Mouse (Mus musculus): ENCODE results near the gene Fbl. TPM values are rescaled to one million over a fixed set of nuclear protein-coding genes. Genes with fewer than 3 reads are reported as not detected.

Gene Fbl
- polyA plus RNA-seq, 1 experiment from 2014 or later = 52.5 TPM

- no peaks in the 10 kb centered on the region for H3K27me3 ChIP-seq (replicated peaks; ENCODE audit: control insufficient read depth, insufficient read depth, low read length)
- WGBS = 83% methylated on average over 3 of the region's 3 CpGs
- no peak overlapping the region for H3K4me2 ChIP-seq (ENCODE audit: low read length)
- no peaks in the 10 kb centered on the region for H3K9me3 ChIP-seq (ENCODE audit: control insufficient read depth, low read length)
- H3K9ac ChIP-seq (ENCODE audit: low read length) = no peak overlapping the region
- DNase-seq (ENCODE audit: low spot score) (no peak), ATAC-seq (replicated peaks; ENCODE audit: low FRiP score, low TSS enrichment, low read depth) (no peak)
- no peaks in the 10 kb centered on the region for H3K4me1 ChIP-seq (replicated peaks; ENCODE audit: control insufficient read depth, insufficient read depth, low read length)
- no peak overlapping the region for H3K4me3 ChIP-seq (ENCODE audit: low read depth, low read length)
- no peaks in the 10 kb centered on the region for H3K36me3 ChIP-seq (ENCODE audit: control insufficient read depth, insufficient read depth, low read length)
- H3K27ac ChIP-seq (ENCODE audit: low read depth) = no peak overlapping the region
Observed at GRCm38 (mm10) chr7:28159893-28160292, 9.6 kb upstream of the Fbl start.

GRCm38 (mm10) chr7:28161163-28161749 lies 8.3 kb upstream of the Fbl start:
- no peak overlapping the region for H3K9ac ChIP-seq (ENCODE audit: low read length)
- H3K27ac ChIP-seq (ENCODE audit: low read depth) = no peak overlapping the region
- no peaks in the 10 kb centered on the region for H3K4me1 ChIP-seq (replicated peaks; ENCODE audit: control insufficient read depth, insufficient read depth, low read length)
- no peaks in the 10 kb centered on the region for H3K36me3 ChIP-seq (ENCODE audit: control insufficient read depth, insufficient read depth, low read length)
- H3K4me3 ChIP-seq (ENCODE audit: low read depth, low read length) = no peak overlapping the region
- no peak overlapping the region for H3K4me2 ChIP-seq (ENCODE audit: low read length)
- H3K27me3 ChIP-seq (replicated peaks; ENCODE audit: control insufficient read depth, insufficient read depth, low read length) = no peaks in the 10 kb centered on the region
- DNase-seq (ENCODE audit: low spot score) = no peak
- H3K9me3 ChIP-seq (ENCODE audit: control insufficient read depth, low read length) = no peaks in the 10 kb centered on the region
- ATAC-seq (replicated peaks; ENCODE audit: low FRiP score, low TSS enrichment, low read depth) = no peak; the same call in 1 of the 2 replicates
- WGBS = 46% methylated on average over 9 of the region's 9 CpGs

DNA sequence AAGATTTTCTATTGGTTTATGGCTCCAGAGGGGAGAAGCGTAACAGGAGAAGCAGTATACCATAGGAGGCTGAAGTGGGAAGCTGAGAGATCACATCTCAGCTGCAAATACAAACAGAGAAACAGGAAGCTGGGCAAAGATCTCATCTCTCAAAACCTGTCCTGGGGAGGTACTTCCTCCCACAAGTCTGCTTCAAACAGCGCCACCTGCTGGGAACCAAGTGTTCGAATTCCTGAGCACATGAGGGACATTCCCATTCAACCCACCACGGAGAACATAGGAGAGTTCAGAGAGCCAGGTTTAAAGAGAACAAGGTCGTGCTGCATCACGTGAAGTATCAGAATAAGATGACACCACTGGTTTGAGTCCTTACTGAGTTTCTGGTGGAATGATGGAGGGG lies 4.1 kb upstream of the Fbl start:
- peaks cover 8% of the 10 kb centered on the region for H3K4me1 ChIP-seq (replicated peaks; ENCODE audit: control insufficient read depth, insufficient read depth, low read length)
- ATAC-seq (replicated peaks; ENCODE audit: low FRiP score, low TSS enrichment, low read depth) = no peak
- no peaks in the 10 kb centered on the region for H3K9me3 ChIP-seq (ENCODE audit: control insufficient read depth, low read length)
- no peak overlapping the region for H3K27ac ChIP-seq (ENCODE audit: low read depth)
- H3K4me2 ChIP-seq (ENCODE audit: low read length) = no peak overlapping the region
- no peaks in the 10 kb centered on the region for H3K36me3 ChIP-seq (ENCODE audit: control insufficient read depth, insufficient read depth, low read length)
- no peak overlapping the region for H3K9ac ChIP-seq (ENCODE audit: low read length)
- DNase-seq (ENCODE audit: low spot score) = no peak
- H3K4me3 ChIP-seq (ENCODE audit: low read depth, low read length) = no peak overlapping the region
- no peaks in the 10 kb centered on the region for H3K27me3 ChIP-seq (replicated peaks; ENCODE audit: control insufficient read depth, insufficient read depth, low read length)
- 77% methylated on average over 6 of the region's 6 CpGs for WGBS

GRCm38 (mm10) chr7:28168320-28169115 lies 992 bp upstream of the Fbl start:
- peak overlapping the region; percentile 86 for H3K4me3 ChIP-seq (ENCODE audit: low read depth, low read length)
- 11% methylated on average over 9 of the region's 9 CpGs for WGBS
- peak overlapping the region; percentile 93 for H3K4me2 ChIP-seq (ENCODE audit: low read length)
- no peaks in the 10 kb centered on the region for H3K9me3 ChIP-seq (ENCODE audit: control insufficient read depth, low read length)
- H3K36me3 ChIP-seq (ENCODE audit: control insufficient read depth, insufficient read depth, low read length) = no peaks in the 10 kb centered on the region
- no peaks in the 10 kb centered on the region for H3K27me3 ChIP-seq (replicated peaks; ENCODE audit: control insufficient read depth, insufficient read depth, low read length)
- H3K4me1 ChIP-seq (replicated peaks; ENCODE audit: control insufficient read depth, insufficient read depth, low read length) = peaks cover 19% of the 10 kb centered on the region
- peak overlapping the region; percentile 75 for H3K9ac ChIP-seq (ENCODE audit: low read length)
- H3K27ac ChIP-seq (ENCODE audit: low read depth) = peak overlapping the region; percentile 89
- peak; percentile 83 for DNase-seq (ENCODE audit: low spot score)
- ATAC-seq (replicated peaks; ENCODE audit: low FRiP score, low TSS enrichment, low read depth) = no peak

GRCm38 (mm10) chr7:28175358-28175757 lies 5.8 kb downstream of the Fbl start:
- H3K9ac ChIP-seq (ENCODE audit: low read length) = no peak overlapping the region
- H3K4me1 ChIP-seq (replicated peaks; ENCODE audit: control insufficient read depth, insufficient read depth, low read length) = peaks cover 13% of the 10 kb centered on the region
- no peak overlapping the region for H3K4me2 ChIP-seq (ENCODE audit: low read length)
- H3K4me3 ChIP-seq (ENCODE audit: low read depth, low read length) = no peak overlapping the region
- no peak for ATAC-seq (replicated peaks; ENCODE audit: low FRiP score, low TSS enrichment, low read depth)
- DNase-seq (ENCODE audit: low spot score) = no peak
- no peaks in the 10 kb centered on the region for H3K9me3 ChIP-seq (ENCODE audit: control insufficient read depth, low read length)
- no peak overlapping the region for H3K27ac ChIP-seq (ENCODE audit: low read depth)
- peaks cover 41% of the 10 kb centered on the region for H3K36me3 ChIP-seq (ENCODE audit: control insufficient read depth, insufficient read depth, low read length)
- H3K27me3 ChIP-seq (replicated peaks; ENCODE audit: control insufficient read depth, insufficient read depth, low read length) = no peaks in the 10 kb centered on the region
- 91% methylated on average over 4 of the region's 4 CpGs for WGBS

DNA sequence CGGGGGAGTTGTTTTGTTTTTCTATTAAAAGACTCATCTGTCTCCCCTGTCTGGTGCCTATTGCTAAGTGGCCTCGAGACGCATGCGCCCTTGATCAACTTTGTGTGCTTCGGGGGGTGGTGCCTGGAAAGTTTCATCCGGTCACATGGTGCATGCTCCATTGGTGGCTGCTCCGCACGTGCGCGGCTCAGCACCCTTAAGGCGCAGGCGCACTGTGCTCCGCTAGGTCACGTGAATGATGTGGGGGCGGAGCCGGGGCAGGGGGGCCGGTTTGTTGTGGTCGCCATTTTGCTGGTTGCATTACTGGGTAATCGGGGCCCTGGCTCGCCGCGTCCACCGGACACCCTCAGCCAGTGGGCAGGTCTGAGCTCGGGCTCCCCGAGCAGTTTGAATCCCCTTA lies 9.7 kb downstream of the Fbl start, which contains the start of gene Dyrk1b:
Gene Dyrk1b (plus strand): TSS at position 242 of the 400 bp plus-strand sequence.
- WGBS = under 1% methylated on average over 25 of the region's 25 CpGs
- H3K4me1 ChIP-seq (replicated peaks; ENCODE audit: control insufficient read depth, insufficient read depth, low read length) = peaks cover 10% of the 10 kb centered on the region
- no peaks in the 10 kb centered on the region for H3K9me3 ChIP-seq (ENCODE audit: control insufficient read depth, low read length)
- no peaks in the 10 kb centered on the region for H3K27me3 ChIP-seq (replicated peaks; ENCODE audit: control insufficient read depth, insufficient read depth, low read length)
- peak; percentile 90 for ATAC-seq (replicated peaks; ENCODE audit: low FRiP score, low TSS enrichment, low read depth)
- H3K4me2 ChIP-seq (ENCODE audit: low read length) = peak within 1 kb of the TSS; percentile 83
- H3K9ac ChIP-seq (ENCODE audit: low read length) = peak within 1 kb of the TSS; percentile 92
- H3K4me3 ChIP-seq (ENCODE audit: low read depth, low read length) = peak within 1 kb of the TSS; percentile 99
- DNase-seq (ENCODE audit: low spot score) = peak; percentile 99
- peak within 1 kb of the TSS; percentile 94 for H3K27ac ChIP-seq (ENCODE audit: low read depth)
- peaks cover 72% of the 10 kb centered on the region for H3K36me3 ChIP-seq (ENCODE audit: control insufficient read depth, insufficient read depth, low read length)

DNA sequence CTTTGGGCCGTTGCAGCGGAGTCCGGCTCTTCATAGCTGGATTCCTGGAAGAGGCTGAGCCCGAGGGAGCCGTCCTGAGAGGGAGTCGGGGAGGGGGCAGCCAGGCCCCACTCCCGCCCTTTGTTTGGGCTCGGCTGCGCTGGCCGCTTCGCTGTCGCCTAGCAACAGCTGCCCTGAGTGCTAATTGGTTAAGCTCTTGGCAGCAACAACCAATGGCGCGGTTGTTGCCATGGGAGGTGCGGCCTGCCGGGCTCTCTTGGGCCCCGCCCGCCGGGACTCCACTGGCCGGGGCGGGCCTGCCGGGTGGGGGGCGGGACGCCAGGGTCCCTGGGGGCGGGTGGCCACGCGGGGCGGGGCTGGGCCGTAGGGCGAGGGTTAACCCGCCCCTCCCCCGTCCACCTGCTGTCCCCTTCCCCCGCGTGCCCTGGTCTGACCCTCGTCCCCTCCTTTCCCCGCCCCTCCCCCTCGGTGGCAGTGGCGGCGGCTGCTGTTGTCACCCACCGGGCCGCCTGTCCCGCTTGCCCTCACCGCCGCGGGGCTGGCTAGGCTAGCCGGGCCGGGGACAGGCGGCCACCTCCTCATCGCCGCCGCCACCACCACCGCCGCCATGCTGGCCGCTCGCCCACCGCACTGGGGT lies 10.3 kb downstream of the Fbl start:
- Histone ChIP-seq H3K27ac (ENCODE audit: low read depth) (peak overlapping the region; percentile 94), H3K9me3 (ENCODE audit: control insufficient read depth, low read length) (no peaks in the 10 kb centered on the region), H3K4me1 (replicated peaks; ENCODE audit: control insufficient read depth, insufficient read depth, low read length) (peaks cover 10% of the 10 kb centered on the region), H3K36me3 (ENCODE audit: control insufficient read depth, insufficient read depth, low read length) (peaks cover 77% of the 10 kb centered on the region), H3K27me3 (replicated peaks; ENCODE audit: control insufficient read depth, insufficient read depth, low read length) (no peaks in the 10 kb centered on the region), H3K9ac (ENCODE audit: low read length) (peak overlapping the region; percentile 92), H3K4me2 (ENCODE audit: low read length) (peak overlapping the region; percentile 83), H3K4me3 (ENCODE audit: low read depth, low read length) (peak overlapping the region; percentile 99)
- ATAC-seq (replicated peaks; ENCODE audit: low FRiP score, low TSS enrichment, low read depth) (peak; percentile 95), DNase-seq (ENCODE audit: low spot score) (no peak)
- under 1% methylated on average over 45 of the region's 56 CpGs for WGBS

DNA sequence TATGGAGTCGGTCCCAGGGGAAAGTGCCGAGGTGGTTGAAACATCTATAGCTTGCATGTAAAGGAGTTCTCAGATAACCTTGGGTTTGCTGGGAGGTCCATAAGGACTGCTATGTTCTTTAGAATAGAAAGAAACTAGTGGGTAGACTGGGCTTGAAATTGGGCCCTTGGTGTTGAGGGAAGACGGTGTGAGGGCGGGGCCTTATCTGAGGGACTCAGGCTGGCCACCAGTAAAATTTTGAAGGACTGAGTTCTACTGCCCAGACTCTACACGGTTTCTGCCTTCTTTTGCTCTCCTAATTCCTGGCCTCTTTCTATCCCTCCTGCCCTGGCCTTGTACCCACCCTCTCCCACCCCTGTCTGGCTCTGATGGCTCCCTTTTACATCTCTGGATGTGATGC lies 11.4 kb downstream of the Fbl start:
- Histone ChIP-seq H3K4me3 (ENCODE audit: low read depth, low read length) (peak overlapping the region; percentile 99), H3K9me3 (ENCODE audit: control insufficient read depth, low read length) (no peaks in the 10 kb centered on the region), H3K27me3 (replicated peaks; ENCODE audit: control insufficient read depth, insufficient read depth, low read length) (no peaks in the 10 kb centered on the region), H3K4me1 (replicated peaks; ENCODE audit: control insufficient read depth, insufficient read depth, low read length) (peaks cover 10% of the 10 kb centered on the region), H3K27ac (ENCODE audit: low read depth) (no peak overlapping the region), H3K36me3 (ENCODE audit: control insufficient read depth, insufficient read depth, low read length) (peaks cover 77% of the 10 kb centered on the region), H3K9ac (ENCODE audit: low read length) (peak overlapping the region; percentile 92), H3K4me2 (ENCODE audit: low read length) (peak overlapping the region; percentile 83)
- ATAC-seq (replicated peaks; ENCODE audit: low FRiP score, low TSS enrichment, low read depth) (no peak), DNase-seq (ENCODE audit: low spot score) (no peak)
- 82% methylated on average over 5 of the region's 5 CpGs for WGBS
